Mouse (Mus musculus) left cerebral cortex, adult 2 months (tissue): Measurements from ENCODE around the gene Sh3bp2. TPM values are rescaled to one million over a fixed set of nuclear protein-coding genes. Genes with fewer than 3 reads are reported as not detected.
A peak's percentile ranks its signal among the peaks of the same experiment; 100 is the strongest.

ENCODE experiments used
- DNase-seq, 2 experiments: peaks; one replicate each; pipeline ENCODE4 v3.0.0; 2021 to 2022; ENCODE audit warnings: low spot score in 2 of 2, mixed read lengths in 1 of 2; ENCODE audit errors: extremely low spot score in 1 of 2
- H3K27ac ChIP-seq: fragments of 200-600 bp; 2 replicates; pipeline ENCODE4 v1.8.1; 2022
- H3K4me3 ChIP-seq: fragments of 200-600 bp; 2 replicates; pipeline ENCODE4 v1.8.1; 2022
- CTCF ChIP-seq: fragments of 200-600 bp; IDR thresholded peaks from 2 replicates; pipeline ENCODE4 v1.8.1; 2022; ENCODE audit warnings: antibody characterized with exemption, mild to moderate bottlenecking, moderate library complexity
- intact Hi-C: fragments of 180-260 bp; cut with DNase I; formaldehyde crosslinking; loops from one replicate; pipeline ENCODE4 v1.15.1; 2025
- total RNA-seq, 2 experiments: library from RNA; stranded (reverse); gene quantifications; 2 replicates each; pipeline ENCODE4 v1.2.3; 2021

Gene Sh3bp2
- total RNA-seq, 2 experiments from 2014 or later, result 3.4 to 3.9 TPM

DNA sequence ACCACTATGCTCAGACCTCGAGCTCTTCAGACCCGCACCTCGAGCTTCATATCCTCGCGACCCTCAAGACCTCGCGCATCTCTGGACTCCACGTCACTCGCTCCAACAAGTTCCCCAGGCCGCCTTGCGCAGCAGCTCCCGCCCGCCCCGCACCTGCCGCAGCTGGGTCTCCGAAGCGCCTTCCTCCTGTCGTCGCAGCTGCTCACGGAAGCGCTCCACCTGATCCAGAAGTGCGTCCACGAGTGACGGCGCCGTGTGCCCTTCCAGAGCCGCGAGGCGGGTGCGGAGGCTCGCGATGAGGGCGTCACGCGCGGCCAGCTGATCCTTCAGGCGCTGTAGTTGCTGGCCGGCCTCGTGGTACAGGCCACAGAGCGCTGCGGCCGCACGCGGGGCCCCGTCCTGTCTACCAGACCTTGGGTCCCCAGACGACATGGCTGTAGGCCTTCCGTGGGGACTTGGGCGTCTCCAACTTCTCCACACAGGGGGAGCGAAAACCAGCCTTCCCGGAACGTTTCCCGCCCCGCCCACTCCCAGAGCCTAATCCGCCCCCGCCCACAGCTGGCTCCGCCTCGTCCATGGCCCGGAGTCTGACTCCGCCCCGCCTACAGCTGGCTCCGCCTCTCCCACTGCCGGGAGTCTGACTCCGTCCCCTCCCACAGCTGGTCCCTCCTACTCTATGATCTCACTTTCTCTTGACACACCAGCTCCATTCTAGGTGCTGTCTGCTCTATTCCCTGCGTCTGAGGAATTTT, 12.0 kb upstream of the Sh3bp2 start, which contains the start of gene Tnip2:
Tnip2 (minus strand) TSS at position 526 of the 752 bp plus-strand sequence.
- DNase-seq, result peak; percentile 91 to 92
- TF ChIP-seq CTCF, result no peak
- peak within 1 kb of the TSS; percentile 90 for H3K27ac ChIP-seq
- H3K4me3 ChIP-seq, result peak within 1 kb of the TSS; percentile 79
- intact Hi-C loops, result no loop called here

DNA sequence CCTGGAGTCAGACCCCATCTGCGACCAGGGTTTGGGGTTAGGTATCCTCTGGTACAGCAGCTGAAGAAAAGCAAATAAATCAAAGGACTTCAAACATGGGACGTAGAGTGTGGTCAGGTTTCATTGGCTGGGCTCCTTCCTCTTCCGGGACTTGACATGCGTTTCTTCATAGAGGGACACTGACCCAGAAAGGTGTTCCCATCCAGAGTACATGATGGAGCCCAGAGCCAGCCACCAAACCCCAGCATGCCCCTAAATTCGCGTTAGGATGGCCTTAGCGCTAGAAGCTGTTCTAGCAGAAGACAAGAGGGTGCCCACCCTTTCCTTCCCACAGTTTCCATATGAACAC, 11.4 kb upstream of the Sh3bp2 start:
- H3K27ac ChIP-seq, result peak overlapping the region; percentile 65
- no peak for TF ChIP-seq CTCF
- intact Hi-C loops, result no loop called here
- no peak for DNase-seq
- H3K4me3 ChIP-seq, result peak overlapping the region; percentile 79

GRCm38 (mm10) chr5:34515096-34515495, 10.5 kb upstream of the Sh3bp2 start:
- Histone ChIP-seq H3K27ac (no peak overlapping the region), H3K4me3 (no peak overlapping the region)
- intact Hi-C loops, result no loop called here
- TF ChIP-seq CTCF, result no peak
- no peak for DNase-seq

DNA sequence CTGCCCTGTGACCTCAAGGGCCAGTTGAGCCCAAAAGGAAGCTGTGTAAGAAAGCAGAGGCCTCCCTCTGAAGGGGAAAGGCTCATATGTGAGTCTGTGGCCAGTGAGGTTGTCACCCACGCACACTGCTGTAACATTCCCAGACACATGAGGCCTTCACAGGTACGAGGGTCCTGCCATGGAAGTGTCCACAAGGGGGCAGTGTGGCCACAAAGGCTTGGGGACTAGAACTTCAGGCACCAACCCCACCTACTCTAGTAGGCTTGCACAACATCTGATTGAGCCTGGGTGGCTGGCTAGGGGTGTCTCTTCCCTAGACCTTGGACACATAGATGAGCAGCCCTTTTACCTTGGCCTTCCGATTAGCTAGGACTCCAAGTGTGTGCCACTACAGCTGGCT, 7.7 kb upstream of the Sh3bp2 start:
- intact Hi-C loops, result no loop called here
- no peak overlapping the region for H3K27ac ChIP-seq
- peak; percentile 64 to 75 for DNase-seq
- TF ChIP-seq CTCF, result peak; percentile 82
- H3K4me3 ChIP-seq, result no peak overlapping the region

DNA sequence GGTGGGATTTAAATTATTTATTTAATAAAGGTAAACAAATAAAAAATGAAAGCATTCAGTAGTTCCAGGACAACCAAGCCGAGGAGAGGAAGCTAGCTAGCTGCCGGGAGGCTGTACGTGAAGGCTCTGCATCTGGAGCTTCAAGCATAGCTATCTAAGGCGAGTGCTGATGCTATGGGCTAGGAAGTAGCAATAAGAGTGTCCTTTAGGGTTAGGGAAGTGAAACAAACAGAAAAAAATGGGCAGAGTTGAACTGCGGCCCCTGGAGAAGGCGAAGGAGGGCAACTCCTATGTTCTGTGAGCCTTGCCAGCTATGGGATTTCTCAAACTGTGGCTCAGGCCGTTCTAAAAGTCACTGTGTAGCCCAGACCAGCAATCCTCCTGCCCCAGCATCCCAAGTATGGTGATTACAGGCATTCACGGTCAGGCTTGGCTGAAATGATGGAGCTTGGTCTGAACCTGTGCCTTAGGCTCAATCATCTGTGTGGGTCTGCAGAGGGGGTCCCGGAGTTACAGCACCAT, 6.2 kb upstream of the Sh3bp2 start:
- Histone ChIP-seq H3K27ac (no peak overlapping the region), H3K4me3 (no peak overlapping the region)
- no peak for DNase-seq
- intact Hi-C loops, result no loop called here
- TF ChIP-seq CTCF, result no peak

- H3K4me3 ChIP-seq, result no peak overlapping the region
- DNase-seq, result no peak
- no peak overlapping the region for H3K27ac ChIP-seq
- no peak for TF ChIP-seq CTCF
- intact Hi-C loops, result loop anchor here (10.0 kb wide), 1 partner anchor 244 kb away; the partner anchor contains the start of gene Htt
These were observed 5.0 kb upstream of the Sh3bp2 start for GRCm38 (mm10) chr5:34520458-34521209.

DNA sequence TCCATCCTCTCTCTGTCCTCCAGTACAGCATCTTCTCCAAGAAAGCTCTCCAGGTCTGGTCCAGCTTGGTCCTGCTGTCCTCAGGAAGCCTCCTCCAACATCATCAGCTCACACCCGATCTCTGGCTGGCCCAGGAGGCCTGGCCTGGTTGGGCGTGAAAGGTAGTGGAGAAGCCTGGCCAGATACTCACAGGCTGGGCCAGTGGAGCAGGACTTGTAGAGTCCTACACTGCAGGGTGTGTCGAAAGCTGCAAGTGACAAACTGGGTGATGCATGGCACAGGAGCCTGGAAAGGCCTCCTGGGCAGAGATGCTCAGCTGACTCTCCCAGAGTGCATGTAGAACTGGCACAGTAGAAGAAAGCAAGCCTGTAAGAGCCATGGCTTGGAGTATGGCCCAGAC, 4.3 kb upstream of the Sh3bp2 start:
- no peak overlapping the region for H3K4me3 ChIP-seq
- no peak for DNase-seq
- no peak for TF ChIP-seq CTCF
- intact Hi-C loops, result loop anchor here (10.0 kb wide), 1 partner anchor 243 kb away; the partner anchor contains the start of gene Htt
- H3K27ac ChIP-seq, result no peak overlapping the region

DNA sequence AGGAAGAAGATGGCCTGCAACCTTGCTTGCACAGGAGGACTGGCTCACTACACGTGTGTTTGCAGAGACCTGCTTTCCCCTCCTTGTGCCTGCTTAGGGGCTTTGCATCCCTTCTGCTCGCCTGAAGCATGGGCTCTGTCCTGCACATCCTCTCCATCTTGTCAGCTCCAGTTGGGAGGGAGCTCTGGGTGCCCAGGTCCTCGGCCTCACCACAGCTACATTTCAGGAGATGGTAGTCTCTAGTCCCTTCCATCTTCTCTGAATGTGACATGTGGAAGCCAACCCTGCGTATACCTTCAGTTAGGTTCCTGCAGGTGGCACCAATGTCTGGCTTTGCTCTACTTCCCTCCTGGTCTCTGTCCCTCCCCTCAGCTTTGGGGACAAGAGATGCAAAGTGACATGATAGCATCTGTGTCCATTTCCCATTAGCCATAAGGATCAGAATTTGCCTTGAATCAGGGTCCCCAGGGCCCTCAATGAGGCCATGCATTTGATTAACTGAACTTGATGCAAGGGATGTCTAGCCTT, 1.6 kb upstream of the Sh3bp2 start:
- Histone ChIP-seq H3K27ac (no peak overlapping the region), H3K4me3 (no peak overlapping the region)
- peak; percentile 18 for TF ChIP-seq CTCF
- no peak for DNase-seq
- intact Hi-C loops, result loop anchor here (2.0 to 10.0 kb wide), 2 partner anchors 113 to 241 kb away; partner anchors contain the start of genes Htt and Mfsd10

DNA sequence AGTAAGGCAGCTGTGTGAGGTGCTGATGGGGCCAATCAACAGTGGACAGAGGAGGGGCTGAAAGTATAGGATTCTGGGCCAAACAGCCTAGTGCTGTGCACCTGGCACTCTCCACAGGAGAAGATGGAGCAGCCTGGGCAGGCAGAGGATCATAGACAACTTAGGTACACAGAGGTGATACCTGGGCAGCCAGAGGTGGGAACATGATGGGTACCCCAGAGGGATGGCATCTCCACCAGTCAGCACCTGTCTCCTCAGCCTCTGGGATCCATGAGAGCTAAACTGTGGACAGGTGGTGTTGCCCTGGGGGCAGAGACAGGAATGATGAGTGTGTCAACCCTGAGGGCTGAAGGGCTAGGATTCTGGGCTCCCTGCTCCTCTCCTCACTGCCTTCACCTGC, 1.1 kb upstream of the Sh3bp2 start:
- Histone ChIP-seq H3K4me3 (no peak overlapping the region), H3K27ac (no peak overlapping the region)
- DNase-seq, result no peak
- intact Hi-C loops, result loop anchor here (2.0 to 10.0 kb wide), 2 partner anchors 112 to 240 kb away; partner anchors contain the start of genes Htt and Mfsd10
- no peak for TF ChIP-seq CTCF

GRCm38 (mm10) chr5:34526477-34526775, 788 bp downstream of the Sh3bp2 start:
- Histone ChIP-seq H3K4me3 (peak overlapping the region; percentile 6; the same call in 1 of the 2 replicates), H3K27ac (no peak overlapping the region)
- intact Hi-C loops, result loop anchor here (10.0 kb wide), 1 partner anchor 238 kb away; the partner anchor contains the start of gene Htt
- no peak for DNase-seq
- TF ChIP-seq CTCF, result no peak

DNA sequence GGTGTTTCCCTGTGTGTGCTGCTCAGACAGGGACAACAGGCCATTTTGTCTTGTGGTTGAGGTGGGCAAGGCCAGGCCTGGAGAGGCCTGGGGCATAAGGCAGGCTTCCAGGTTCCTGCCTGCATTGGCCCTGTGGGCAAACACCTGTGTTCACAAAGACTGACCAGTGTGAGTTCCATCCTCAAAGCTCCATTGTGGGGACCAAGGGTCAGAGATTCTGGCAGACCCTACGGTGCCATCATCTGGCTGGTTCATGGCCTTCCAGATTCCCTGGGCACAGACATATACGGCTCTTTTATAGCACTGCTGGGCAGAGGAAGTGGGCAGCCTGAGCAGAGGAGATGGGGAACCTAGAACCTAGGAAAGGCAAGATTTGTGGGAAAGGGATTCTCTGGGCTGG, 1.7 kb downstream of the Sh3bp2 start:
- no peak for TF ChIP-seq CTCF
- intact Hi-C loops, result loop anchor here (10.0 kb wide), 1 partner anchor 237 kb away; the partner anchor contains the start of gene Htt
- H3K27ac ChIP-seq, result no peak overlapping the region
- no peak overlapping the region for H3K4me3 ChIP-seq
- DNase-seq, result no peak

GRCm38 (mm10) chr5:34528724-34529123, 3.1 kb downstream of the Sh3bp2 start:
- no peak for DNase-seq
- H3K27ac ChIP-seq, result no peak overlapping the region
- no peak for TF ChIP-seq CTCF
- intact Hi-C loops, result loop anchor here (10.0 kb wide), 1 partner anchor 236 kb away; the partner anchor contains the start of gene Htt
- H3K4me3 ChIP-seq, result no peak overlapping the region
